Mouse (Mus musculus) neural tube, embryonic 11.5 days (tissue): Measurements from ENCODE around the gene Prr11. TPM values are rescaled to one million over a fixed set of nuclear protein-coding genes. Genes with fewer than 3 reads are reported as not detected.
A peak's percentile ranks its signal among the peaks of the same experiment; 100 is the strongest.

Experiments
- ATAC-seq: fragments of 200-750 bp; cut with Nextera tagmentation; 2 replicates; pipeline ENCODE4 v1.8.0; 2017; ENCODE audit warnings: moderate number of reproducible peaks, mild to moderate bottlenecking, moderate TSS enrichment, moderate library complexity; ENCODE audit not compliant: insufficient read depth, low FRiP score, low TSS enrichment
- DNase-seq: peaks from one replicate; pipeline ENCODE4 v3.0.0-alpha.2; 2015; ENCODE audit warnings: low spot score
- H3K27ac ChIP-seq: fragments of 300-500 bp; sonication (generic); 2 replicates; pipeline ENCODE4 v1.5.1; 2014; ENCODE audit warnings: low read depth, mild to moderate bottlenecking, low read length
- H3K27me3 ChIP-seq: fragments of 300-500 bp; sonication (generic); 2 replicates; pipeline ENCODE4 v1.6.1; 2014; ENCODE audit warnings: mild to moderate bottlenecking, low read length, mixed read lengths; ENCODE audit not compliant: control insufficient read depth, insufficient read depth
- H3K36me3 ChIP-seq: fragments of 300-500 bp; sonication (generic); 2 replicates; pipeline ENCODE4 v1.6.1; 2014; ENCODE audit warnings: mild to moderate bottlenecking, low read length, moderate library complexity, mixed read lengths; ENCODE audit not compliant: control insufficient read depth, insufficient read depth
- H3K4me1 ChIP-seq: fragments of 300-500 bp; sonication (generic); 2 replicates; pipeline ENCODE4 v1.6.1; 2014; ENCODE audit warnings: low read length, mixed read lengths; ENCODE audit not compliant: control insufficient read depth, insufficient read depth
- H3K4me2 ChIP-seq: fragments of 300-500 bp; sonication (generic); 2 replicates; pipeline ENCODE4 v1.6.1; 2014; ENCODE audit warnings: low read depth, mild to moderate bottlenecking, moderate library complexity
- H3K4me3 ChIP-seq: fragments of 300-500 bp; sonication (generic); 2 replicates; pipeline ENCODE4 v1.5.1; 2014; ENCODE audit warnings: low read depth, low read length
- H3K9ac ChIP-seq: fragments of 300-500 bp; sonication (generic); 2 replicates; pipeline ENCODE4 v1.6.1; 2014; ENCODE audit warnings: mild to moderate bottlenecking, low read length
- H3K9me3 ChIP-seq: fragments of 300-500 bp; sonication (generic); 2 replicates; pipeline ENCODE4 v1.6.1; 2016; ENCODE audit warnings: low read length; ENCODE audit not compliant: control insufficient read depth
- WGBS: fragments of 180-500 bp; shearing (Covaris S2); extraction: QIAGEN DNeasy Blood & Tissue Kit; methylation state at CpG from one replicate; pipeline ENCODE4 v1.1.7; 2014; 5-methylcytosine and 5-hydroxymethylcytosine counted together
- polyA plus RNA-seq: library from polyadenylated mRNA; unstranded; fragments of >200 nt; fragmentation: Nextera tagmentation; extraction: Ambion mirVana; gene quantifications from 2 replicates; pipeline ENCODE4 v1.2.1, GENCODE M21; 2014

Prr11 gene
- polyA plus RNA-seq, result 20.5 TPM in 2 replicates

DNA sequence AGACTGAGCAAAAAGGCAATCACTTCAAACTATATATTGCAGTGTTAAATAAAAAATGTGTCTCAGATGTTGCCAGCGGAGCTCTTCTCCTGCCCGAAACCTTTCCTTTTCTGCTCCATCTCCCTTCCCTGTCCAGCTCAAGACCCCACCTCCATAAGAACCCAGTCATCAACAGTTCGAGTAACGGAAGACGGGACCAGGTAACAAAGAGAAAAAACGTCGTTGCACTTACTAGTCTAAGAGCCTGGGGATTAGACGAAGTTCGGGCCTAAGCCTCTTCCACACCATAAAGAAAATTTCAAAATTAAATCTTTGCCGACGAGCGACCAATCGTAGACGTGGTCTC, at the start of gene Prr11:
Gene Prr11, minus strand, starts transcription at position 300 of the 346 bp plus-strand sequence.
- Histone ChIP-seq H3K36me3 (0 out of 2 replicates have a peak, but pooled peaks cover 4% of the 10 kb centered on the region), H3K9me3 (no peaks in the 10 kb centered on the region), H3K4me3 (peak within 1 kb of the TSS; percentile 95), H3K27me3 (no peaks in the 10 kb centered on the region), H3K27ac (peak within 1 kb of the TSS; percentile 93), H3K9ac (peak within 1 kb of the TSS; percentile 98), H3K4me2 (peak within 1 kb of the TSS; percentile 61), H3K4me1 (no peaks in the 10 kb centered on the region; the same call in 1 of the 2 replicates)
- no peak for DNase-seq
- ATAC-seq, result no peak; the same call in 1 of the 2 replicates
- WGBS, result under 1% methylated on average over 14 of the region's 14 CpGs

DNA sequence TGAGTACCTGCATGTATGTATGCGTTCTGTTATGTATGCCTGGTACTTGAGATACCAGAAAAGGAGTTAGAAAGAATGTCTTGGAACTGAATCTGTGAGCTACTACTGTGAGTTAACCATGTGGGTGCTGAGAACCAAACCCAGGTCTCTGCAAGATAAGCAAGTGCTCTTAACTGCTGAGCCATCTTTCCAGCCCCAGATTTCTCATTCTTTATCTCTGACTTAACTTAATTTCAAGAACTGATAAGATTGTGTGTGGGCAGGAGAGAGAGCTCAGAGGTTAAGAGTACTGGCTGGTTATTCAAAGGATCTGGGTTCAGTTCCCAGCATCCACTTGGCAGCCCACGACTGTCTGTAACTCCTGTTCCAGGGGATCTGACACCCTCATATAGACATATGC, 49.5 kb upstream of the Prr11 start:
- Histone ChIP-seq H3K9me3 (no peaks in the 10 kb centered on the region), H3K27me3 (no peaks in the 10 kb centered on the region), H3K27ac (no peak overlapping the region), H3K4me1 (no peaks in the 10 kb centered on the region), H3K4me3 (no peak overlapping the region), H3K9ac (no peak overlapping the region), H3K4me2 (no peak overlapping the region), H3K36me3 (peaks cover 2% of the 10 kb centered on the region; the same call in 1 of the 2 replicates)
- ATAC-seq, result no peak
- WGBS, result 93% methylated on average over 2 of the region's 2 CpGs
- no peak for DNase-seq

- H3K27ac ChIP-seq, result no peak overlapping the region
- no peaks in the 10 kb centered on the region for H3K9me3 ChIP-seq
- no peak for DNase-seq
- no peaks in the 10 kb centered on the region for H3K4me1 ChIP-seq
- H3K9ac ChIP-seq, result no peak overlapping the region
- no peaks in the 10 kb centered on the region for H3K27me3 ChIP-seq
- ATAC-seq, result no peak
- no peak overlapping the region for H3K4me2 ChIP-seq
- H3K4me3 ChIP-seq, result no peak overlapping the region
- no peaks in the 10 kb centered on the region; the same call in 1 of the 2 replicates for H3K36me3 ChIP-seq
- 93% methylated on average over 4 of the region's 4 CpGs for WGBS
Observed at GRCm38 (mm10) chr11:87136233-87136632, 27.7 kb upstream of the Prr11 start.

DNA sequence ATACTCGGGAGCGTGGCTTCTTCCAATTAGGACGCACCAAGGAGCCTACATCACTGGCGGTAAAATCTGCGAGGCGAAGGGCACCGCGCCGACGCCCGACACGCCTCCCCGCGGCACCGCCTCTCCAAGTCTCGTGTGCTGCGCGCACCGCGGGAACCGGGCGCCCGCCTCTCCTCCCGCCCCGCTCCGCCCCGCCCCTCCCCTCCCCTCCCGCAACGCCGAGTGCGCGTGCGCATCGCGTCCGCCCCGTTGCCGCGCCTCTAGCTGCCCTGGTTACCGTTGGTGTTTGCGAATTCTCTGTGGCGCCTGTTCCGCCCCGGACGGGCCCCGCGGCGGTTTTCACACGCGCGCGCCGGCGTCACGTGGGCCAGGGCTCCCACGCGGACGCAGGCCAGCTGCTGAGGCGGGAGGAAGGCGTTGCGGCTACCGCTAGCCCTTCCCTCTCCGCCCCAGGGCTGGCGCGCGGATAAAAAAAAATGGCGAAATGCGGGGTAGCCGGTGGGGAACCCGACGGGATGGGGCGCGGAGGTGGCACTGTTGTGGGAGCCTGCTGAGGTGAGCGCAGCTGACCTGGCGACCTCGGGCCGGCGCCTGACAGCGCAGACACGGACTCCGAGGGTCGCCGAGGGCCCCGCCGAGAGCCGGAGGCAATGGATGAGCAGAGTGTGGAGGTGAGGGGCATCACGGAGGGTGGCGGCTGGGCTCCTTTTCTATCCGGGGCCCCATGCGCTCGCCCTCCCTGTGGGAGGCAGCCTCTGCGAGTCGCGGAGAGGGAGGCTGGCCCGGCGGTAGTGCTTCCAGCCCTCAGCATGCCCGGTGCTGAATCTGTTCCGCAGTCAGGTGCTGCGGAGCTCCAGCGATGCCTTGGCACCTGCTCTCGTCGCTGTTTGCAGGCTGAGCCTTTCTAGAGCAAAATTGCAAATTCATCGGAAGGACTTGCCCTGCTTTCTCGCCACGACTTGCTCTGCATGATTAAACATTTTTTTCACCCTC, 18.6 kb upstream of the Prr11 start, which contains the start of gene Trim37:
Gene Trim37, plus strand, starts transcription at position 254 of the 993 bp plus-strand sequence.
- ATAC-seq (peak; percentile 85), DNase-seq (peak; percentile 95)
- H3K9me3 ChIP-seq, result no peaks in the 10 kb centered on the region
- peak within 1 kb of the TSS; percentile 83 for H3K27ac ChIP-seq
- H3K27me3 ChIP-seq, result no peaks in the 10 kb centered on the region
- H3K4me3 ChIP-seq, result peak within 1 kb of the TSS; percentile 84
- H3K9ac ChIP-seq, result peak within 1 kb of the TSS; percentile 72
- H3K36me3 ChIP-seq, result peaks cover 9% of the 10 kb centered on the region
- WGBS, result under 1% methylated on average over 89 of the region's 105 CpGs
- H3K4me2 ChIP-seq, result peak within 1 kb of the TSS; percentile 75
- H3K4me1 ChIP-seq, result peaks cover 16% of the 10 kb centered on the region

GRCm38 (mm10) chr11:87126281-87126823, 17.8 kb upstream of the Prr11 start:
- WGBS, result 1% methylated on average over 12 of the region's 12 CpGs
- H3K36me3 ChIP-seq, result peaks cover 11% of the 10 kb centered on the region

DNA sequence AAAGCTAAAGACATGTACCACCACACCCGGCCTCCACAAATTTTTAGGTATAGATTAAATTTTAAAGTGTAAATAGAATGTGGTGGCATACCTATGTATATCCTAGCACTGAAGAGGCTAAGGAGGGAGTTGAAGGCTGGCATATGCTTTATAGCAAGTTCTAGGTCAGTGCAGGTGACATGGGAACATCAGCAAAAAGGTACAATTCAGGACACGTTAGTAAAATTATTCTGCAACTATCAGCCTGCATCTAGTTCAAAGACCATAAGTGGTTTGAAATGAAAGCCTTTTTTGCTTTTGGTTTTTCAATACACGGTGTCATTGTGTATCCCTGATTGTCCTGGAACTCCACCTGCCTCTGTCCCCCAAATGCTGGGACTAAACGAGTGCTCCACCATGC, 17.1 kb upstream of the Prr11 start:
- Histone ChIP-seq H3K9me3 (no peaks in the 10 kb centered on the region), H3K27ac (peak overlapping the region; percentile 42; the same call in 1 of the 2 replicates), H3K4me3 (no peak overlapping the region), H3K4me1 (peaks cover 16% of the 10 kb centered on the region), H3K9ac (no peak overlapping the region; the same call in 1 of the 2 replicates), H3K27me3 (no peaks in the 10 kb centered on the region), H3K36me3 (peaks cover 9% of the 10 kb centered on the region), H3K4me2 (peak overlapping the region; percentile 75)
- no peak for ATAC-seq
- DNase-seq, result no peak
- 62% methylated on average over 4 of the region's 4 CpGs for whole genome bisulfite sequencing

More at GRCm38 (mm10) chr11:87126281-87126823, 17.8 kb upstream of the Prr11 start:
- H3K4me2 ChIP-seq, result peak overlapping the region; percentile 75
- peak overlapping the region; percentile 84 for H3K4me3 ChIP-seq
- no peaks in the 10 kb centered on the region for H3K9me3 ChIP-seq
- H3K4me1 ChIP-seq, result peaks cover 16% of the 10 kb centered on the region
- H3K27ac ChIP-seq, result peak overlapping the region; percentile 83
- no peaks in the 10 kb centered on the region for H3K27me3 ChIP-seq
- peak overlapping the region; percentile 69 for H3K9ac ChIP-seq
- DNase-seq, result peak; percentile 29
- ATAC-seq, result 0 out of 2 replicates have a peak, but pooled peaks have one; percentile 6

DNA sequence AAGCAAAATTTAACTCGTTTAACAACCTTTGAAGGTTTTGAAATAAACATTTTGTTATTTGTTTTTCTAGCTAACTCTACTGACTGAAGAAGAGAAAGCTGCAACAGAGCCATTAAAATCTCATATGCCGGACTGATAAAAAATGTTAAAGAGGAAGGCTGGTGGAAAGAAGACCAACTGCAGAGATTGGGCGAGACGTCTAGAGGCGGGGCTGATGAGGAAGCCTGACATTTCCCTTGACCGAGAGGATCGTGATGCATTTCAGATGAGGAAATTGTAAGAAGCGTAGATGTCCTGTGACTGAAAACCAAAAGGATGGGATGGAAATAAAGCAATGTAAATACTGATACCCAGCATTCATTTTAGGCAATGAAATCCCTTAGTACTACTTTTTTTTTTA, 13.4 kb upstream of the Prr11 start:
- Histone ChIP-seq H3K4me1 (peaks cover 5% of the 10 kb centered on the region; the same call in 1 of the 2 replicates), H3K4me2 (no peak overlapping the region), H3K9me3 (no peaks in the 10 kb centered on the region), H3K27me3 (no peaks in the 10 kb centered on the region), H3K27ac (no peak overlapping the region), H3K36me3 (peaks cover 8% of the 10 kb centered on the region), H3K9ac (no peak overlapping the region), H3K4me3 (no peak overlapping the region)
- 89% methylated on average over 8 of the region's 8 CpGs for WGBS
- DNase-seq (no peak), ATAC-seq (no peak)

GRCm38 (mm10) chr11:87110172-87110909, 1.8 kb upstream of the Prr11 start:
- DNase-seq (no peak), ATAC-seq (no peak)
- no peaks in the 10 kb centered on the region; the same call in 1 of the 2 replicates for H3K4me1 ChIP-seq
- H3K9me3 ChIP-seq, result no peaks in the 10 kb centered on the region
- no peaks in the 10 kb centered on the region for H3K27me3 ChIP-seq
- peak overlapping the region; percentile 51 for H3K4me2 ChIP-seq
- H3K9ac ChIP-seq, result peak overlapping the region; percentile 98
- H3K27ac ChIP-seq, result peak overlapping the region; percentile 93
- 11% methylated on average over 9 of the region's 9 CpGs for WGBS
- peak overlapping the region; percentile 95 for H3K4me3 ChIP-seq
- peaks cover 3% of the 10 kb centered on the region; the same call in 1 of the 2 replicates for H3K36me3 ChIP-seq
